Mouse (Mus musculus) c-Kit-positive CD71-negative TER-119-negative erythroid progenitor cells, embryonic 14.5 days (primary cell): ENCODE measurements around the gene Rbl2.
A peak's percentile ranks its signal among the peaks of the same experiment; 100 is the strongest.

Source experiments
- DNase-seq: peaks from one replicate; pipeline ENCODE4 v3.0.0-alpha.2; 2013; ENCODE audit warnings: low read depth

Rbl2 gene

DNA sequence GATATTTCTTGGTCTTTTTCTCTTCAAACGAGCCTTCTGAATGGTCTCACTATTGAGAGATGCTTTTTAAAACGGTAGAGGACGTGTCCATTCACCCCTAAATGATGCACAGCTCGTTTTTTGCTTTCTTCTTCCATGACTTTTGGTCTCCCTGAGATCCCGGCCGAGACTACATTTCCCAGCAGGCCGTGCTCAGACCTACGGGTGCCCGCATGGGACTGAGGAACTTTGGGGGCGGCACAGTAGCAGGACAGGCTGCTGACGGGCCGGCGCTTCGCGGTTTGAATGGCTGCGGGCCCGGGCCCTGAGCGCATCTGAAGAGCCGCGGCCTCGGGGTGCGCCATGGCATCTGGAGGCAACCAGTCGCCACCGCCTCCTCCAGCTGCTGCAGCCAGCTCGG lies at the start of gene Rbl2:
TSS of gene Rbl2 (plus strand) at position 224 of the 400 bp plus-strand sequence.
- peak; percentile 87 for DNase-seq

- peak; percentile 7 for DNase-seq
Measured at GRCm38 (mm10) chr8:91034417-91034816, 35.4 kb upstream of the Rbl2 start.

DNA sequence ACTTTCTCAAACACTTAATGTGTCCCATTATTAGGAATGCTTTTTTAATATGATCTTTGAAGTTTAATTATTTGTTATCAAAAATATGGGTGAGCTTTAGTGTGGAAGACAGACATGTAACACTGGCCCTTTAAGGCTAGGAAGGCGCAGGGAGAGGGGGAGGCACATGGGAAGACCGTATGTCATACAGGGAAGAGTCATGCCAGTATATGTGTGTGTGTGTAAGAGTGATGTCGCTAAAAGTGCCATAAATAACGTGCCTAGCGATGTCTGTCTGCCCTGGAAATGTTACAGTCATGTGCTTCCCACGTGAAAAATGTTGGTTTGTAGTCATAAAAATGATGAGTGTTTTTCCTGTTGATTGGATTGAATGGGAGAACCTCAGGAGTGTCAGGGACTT lies 33.0 kb upstream of the Rbl2 start:
- no peak for DNase-seq

- no peak for DNase-seq
Measured at GRCm38 (mm10) chr8:91038637-91039036, 31.2 kb upstream of the Rbl2 start.

- DNase-seq: no peak
Measured at GRCm38 (mm10) chr8:91046370-91046769, 23.5 kb upstream of the Rbl2 start.

DNA sequence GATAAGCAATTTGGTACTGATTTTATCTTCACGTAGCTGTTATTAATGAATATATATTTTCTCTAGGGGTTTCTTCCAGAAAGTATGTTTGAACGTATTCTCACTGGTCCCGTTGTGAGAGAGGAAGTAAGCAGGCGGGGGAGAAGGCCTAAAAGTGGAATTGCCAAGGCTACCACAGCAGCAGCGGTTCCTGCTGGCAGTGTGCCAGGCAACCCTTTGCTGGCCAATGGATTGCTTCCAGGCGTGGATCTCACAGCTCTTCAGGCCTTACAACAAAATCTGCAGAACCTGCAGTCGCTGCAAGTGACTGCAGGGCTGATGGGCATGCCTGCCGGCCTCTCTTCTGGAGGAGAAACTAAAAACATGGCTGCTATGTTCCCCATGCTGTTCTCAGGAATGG lies 18.8 kb upstream of the Rbl2 start:
- no peak for DNase-seq

GRCm38 (mm10) chr8:91054418-91054817 lies 15.4 kb upstream of the Rbl2 start:
- DNase-seq: no peak

GRCm38 (mm10) chr8:91056848-91057247 lies 13.0 kb upstream of the Rbl2 start:
- DNase-seq: no peak

- no peak for DNase-seq
Measured at GRCm38 (mm10) chr8:91059086-91059578, 10.7 kb upstream of the Rbl2 start.

DNA sequence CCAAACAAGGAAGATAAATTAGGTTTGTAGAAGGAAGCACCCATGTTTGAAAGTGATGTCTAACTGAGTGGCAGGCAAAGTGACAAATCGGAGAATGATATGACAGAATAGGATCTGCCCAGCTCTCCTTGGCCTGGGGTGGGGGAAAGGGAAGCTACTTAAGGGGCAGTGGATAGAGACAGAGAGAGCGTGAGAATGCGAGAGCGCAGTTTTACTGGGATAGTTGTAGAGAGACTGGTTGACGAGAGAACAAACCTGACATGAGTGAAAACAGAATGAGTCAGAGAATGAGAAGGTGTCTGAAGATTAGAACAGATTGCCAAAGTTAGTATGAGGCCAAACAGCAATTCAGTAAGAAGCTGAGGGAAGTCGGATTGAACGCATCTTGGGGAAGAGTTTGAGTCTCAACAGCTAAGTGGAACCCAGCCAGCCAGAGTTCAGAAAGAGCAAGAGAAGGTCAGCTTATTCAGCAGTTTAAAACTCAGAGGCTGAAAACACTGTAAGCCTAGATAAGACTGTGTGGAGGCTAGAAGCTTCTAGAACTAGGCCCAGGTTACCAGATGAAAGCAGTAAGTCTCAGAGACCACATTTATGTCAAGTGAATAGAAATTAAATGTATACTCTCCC lies 9.9 kb upstream of the Rbl2 start:
- DNase-seq: no peak

- no peak for DNase-seq
Measured at GRCm38 (mm10) chr8:91060555-91061471, 9.0 kb upstream of the Rbl2 start.

DNA sequence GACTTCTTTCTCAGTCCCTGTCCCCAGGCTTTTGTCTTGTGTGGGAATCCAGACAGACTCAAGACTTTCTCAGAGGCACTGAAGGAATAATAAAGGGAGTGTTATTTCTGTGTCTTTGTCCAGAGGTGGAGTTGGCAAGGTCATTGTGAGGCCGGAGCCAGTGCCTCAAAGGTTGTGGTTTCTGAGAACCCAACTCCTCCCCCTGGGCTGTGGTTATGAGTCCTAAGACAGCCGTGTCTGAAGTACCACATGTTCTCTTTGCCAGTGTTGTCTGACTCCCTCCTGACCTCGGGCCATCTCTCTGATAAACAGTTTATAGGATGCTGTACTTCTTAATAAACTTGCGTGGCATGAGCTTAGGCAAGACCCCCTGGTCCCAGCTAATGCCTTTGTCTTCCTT lies 4.7 kb upstream of the Rbl2 start:
- DNase-seq: no peak

- DNase-seq: no peak
Measured at GRCm38 (mm10) chr8:91069407-91069806, 450 bp upstream of the Rbl2 start.

- DNase-seq: no peak
Measured at GRCm38 (mm10) chr8:91070275-91070859, 510 bp downstream of the Rbl2 start.

GRCm38 (mm10) chr8:91077077-91077867 lies 7.4 kb downstream of the Rbl2 start:
- DNase-seq: no peak

DNA sequence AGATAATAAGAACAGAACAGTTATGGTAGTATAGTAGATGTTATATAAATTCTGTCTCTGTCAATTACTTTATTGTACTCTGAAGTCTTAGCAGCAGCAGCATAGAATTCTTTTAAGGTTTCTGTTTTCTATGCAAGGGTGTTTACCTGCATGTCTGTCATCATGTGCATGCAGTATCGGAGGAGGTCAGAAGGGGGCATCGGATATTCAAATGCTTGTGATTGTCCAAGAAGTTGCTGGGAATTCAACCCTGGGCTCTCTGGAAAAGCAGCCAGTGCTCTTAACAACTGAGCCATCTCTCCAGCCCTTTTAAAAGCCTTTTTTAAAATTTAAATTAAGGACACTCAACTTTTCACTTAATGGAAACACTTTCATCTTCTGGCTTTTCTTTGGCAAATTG lies 9.8 kb downstream of the Rbl2 start:
- DNase-seq: no peak

DNA sequence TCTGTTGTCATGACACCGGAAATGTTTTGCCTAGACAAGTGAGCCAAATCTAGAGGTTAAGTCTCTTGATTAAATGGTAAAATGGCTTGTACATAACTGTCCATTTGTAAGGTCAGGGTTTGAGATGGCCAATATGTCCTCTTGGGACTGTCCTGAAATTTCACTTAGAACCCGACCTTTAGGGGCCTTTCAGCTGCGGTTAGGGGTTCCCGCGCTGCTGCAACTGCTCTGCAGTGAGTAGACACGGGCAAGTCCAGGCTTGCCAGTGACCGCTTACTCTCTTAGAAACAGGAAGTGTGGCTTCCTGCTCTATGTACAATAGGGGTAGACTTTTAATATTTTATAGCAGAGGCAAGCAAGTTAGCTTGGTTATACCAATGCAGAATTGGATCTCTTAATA lies 12.1 kb downstream of the Rbl2 start:
- DNase-seq: no peak

GRCm38 (mm10) chr8:91082428-91082827 lies 12.6 kb downstream of the Rbl2 start:
- no peak for DNase-seq

DNA sequence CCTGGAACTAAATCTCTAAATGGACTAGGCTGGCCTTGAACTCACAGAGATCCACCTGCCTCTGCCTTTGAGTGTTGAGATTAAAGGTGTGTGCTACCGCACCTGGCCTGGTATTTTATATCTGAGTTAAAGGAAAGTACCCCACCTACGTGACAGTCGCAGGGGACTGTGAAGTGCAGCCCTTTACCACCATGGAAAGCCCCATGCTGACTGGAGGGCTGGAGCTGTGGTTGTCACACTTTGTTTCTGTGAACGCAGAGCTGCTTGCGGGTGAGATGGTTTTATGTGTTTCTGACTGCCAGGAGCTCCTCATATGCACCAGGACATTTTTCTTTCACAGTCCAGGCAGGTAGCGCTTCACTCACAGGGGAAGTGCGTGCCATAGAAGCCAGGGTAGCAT lies 18.6 kb downstream of the Rbl2 start:
- DNase-seq: no peak

DNA sequence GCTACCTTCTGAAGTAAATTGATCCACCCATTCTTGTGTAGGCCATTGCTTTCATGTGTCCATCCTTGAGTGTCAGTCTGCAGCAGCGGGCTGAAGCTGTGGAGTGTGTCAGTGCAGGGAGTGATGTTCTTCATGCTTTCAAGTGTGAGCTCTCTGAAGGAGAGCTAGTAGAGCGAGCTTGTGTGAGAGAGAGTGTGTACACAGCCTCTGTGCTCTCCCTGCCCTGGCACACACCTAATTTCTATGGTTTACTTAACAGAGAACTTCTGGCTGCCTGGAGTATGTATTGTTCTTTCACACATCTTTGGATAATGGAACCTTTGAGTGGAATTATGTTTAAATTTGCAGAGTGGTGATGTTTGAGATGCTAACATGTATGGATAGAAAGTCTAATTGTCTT lies 19.7 kb downstream of the Rbl2 start:
- DNase-seq: no peak

DNA sequence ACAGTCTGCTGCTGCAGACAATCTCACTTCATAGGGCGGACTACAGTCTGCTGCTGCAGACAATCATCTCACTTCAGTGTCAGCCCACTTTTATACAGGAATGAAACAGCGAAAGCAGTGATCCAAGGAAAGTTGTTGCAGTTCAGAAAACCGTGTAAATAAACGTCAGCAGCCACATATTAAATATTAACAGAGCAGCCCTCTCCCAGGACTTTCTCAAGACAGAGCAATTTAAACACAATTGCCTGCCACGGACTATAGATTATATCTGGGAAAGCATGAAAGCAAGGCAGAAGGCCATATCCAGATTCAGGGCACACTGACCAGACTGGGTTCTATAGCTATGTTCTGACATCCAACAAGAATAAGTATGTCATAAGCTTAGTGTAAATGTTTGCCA lies 24.3 kb downstream of the Rbl2 start:
- no peak for DNase-seq

- DNase-seq: no peak
Measured at GRCm38 (mm10) chr8:91098106-91098505, 28.2 kb downstream of the Rbl2 start.
